Mouse (Mus musculus) megakaryocyte-erythroid progenitor cell, adult 5-6 weeks (primary cell): ENCODE measurements around the gene Golt1a. TPM values are rescaled to one million over a fixed set of nuclear protein-coding genes. Genes with fewer than 3 reads are reported as not detected.
"Not testable (repeated sequence)": the region's sequence is repeated elsewhere in the genome, so short reads cannot be mapped to it uniquely, and the experiment has no call there.

Experiments used
- ATAC-seq: replicated peaks from 2 replicates; pipeline ENCODE4 v1.8.0; 2016; ENCODE audit warnings: mild to moderate bottlenecking, inconsistent platforms; ENCODE audit not compliant: severe bottlenecking, poor library complexity, low FRiP score, low TSS enrichment
- total RNA-seq, 2 experiments: library from RNA; stranded (forward) in 1 of 2; stranded (reverse) in 1 of 2; fragments of 200-1000, 215-1000 nt in 1 of 2; fragments of >200 nt in 1 of 2; fragmentation: Nextera tagmentation in 1 of 2; gene quantifications; 2 replicates each; pipeline ENCODE4 v1.2.3; 2014 to 2017

Gene Golt1a
- total RNA-seq, 2 experiments from 2014 or later, result not detected

DNA sequence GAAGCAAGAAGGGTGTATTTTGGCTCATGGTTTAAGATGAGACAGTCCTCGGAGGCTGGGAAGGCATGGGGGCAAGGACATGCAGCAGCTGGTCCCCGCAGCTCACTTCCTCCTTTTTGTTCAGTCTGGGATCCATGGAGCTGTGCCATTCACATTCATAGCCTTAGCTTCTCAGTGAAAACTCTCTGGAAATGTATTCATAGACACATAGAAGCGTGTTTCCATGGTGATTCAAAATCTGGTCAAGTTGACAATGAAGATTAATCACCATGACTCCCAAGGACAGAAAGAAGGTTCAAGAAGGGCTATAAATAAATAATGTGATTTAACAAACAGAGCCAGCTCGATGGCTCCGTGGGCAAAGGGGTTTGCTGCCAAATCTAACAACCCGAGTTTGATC, 24.3 kb downstream of the Golt1a start:
- ATAC-seq, result no peak

DNA sequence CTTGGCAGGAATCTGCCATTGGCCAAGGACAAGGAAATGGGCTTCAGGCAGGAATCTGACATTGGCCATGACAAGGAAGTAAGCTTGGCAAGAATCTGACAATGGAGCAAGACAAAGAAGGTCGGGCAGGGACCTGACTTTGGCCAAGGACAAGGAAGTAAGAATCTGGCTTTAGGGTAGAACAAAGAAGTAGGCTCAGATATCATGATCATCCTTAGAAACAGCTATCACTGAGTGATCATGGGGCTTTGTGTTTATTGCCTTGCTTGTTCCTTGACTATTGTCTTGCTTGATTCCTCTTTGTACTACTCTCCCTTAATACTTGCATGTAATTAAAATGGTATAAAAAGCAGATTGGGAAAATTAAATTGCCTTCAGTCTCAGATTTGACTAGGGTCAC, 30.8 kb downstream of the Golt1a start:
- ATAC-seq, result not testable (repeated sequence)

DNA sequence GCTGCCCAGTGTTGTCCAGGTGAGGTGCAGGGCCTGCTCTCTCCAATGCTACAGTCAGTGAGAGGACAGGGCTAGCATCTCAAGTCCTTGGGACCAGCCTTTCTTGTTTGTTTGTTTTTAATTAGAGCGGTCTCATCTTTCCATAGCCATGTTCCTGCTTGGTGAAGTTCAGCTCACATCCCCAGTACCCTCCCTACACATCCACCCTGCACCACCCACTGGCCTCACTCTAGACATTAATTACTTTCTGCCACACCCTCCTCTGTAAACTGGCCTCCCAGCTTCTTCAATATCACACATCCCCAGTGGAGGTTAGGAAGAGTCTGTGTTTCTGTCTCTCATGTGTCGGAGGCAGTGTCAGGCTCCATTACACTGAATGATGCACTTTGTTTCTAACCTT, 34.8 kb downstream of the Golt1a start:
- no peak for ATAC-seq

DNA sequence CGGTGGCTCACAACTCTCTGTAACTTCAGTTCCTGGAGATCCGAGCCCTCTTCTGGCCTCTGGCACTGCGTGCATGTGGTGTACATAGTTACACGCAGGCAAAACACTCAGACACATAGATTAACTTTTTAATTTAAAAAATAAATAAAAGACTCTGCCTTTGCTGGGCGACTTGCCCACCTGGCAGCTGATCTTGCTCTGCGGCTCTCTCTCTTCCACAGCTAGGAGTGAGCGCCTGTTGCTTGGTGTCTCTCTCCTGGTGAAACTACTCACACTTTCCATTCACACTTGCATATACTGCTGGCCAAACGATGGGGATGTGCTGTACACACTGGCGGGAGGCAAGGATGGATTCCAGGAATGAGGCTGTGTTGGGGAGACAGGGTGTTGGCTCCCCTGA, 36.9 kb downstream of the Golt1a start:
- no peak for ATAC-seq

DNA sequence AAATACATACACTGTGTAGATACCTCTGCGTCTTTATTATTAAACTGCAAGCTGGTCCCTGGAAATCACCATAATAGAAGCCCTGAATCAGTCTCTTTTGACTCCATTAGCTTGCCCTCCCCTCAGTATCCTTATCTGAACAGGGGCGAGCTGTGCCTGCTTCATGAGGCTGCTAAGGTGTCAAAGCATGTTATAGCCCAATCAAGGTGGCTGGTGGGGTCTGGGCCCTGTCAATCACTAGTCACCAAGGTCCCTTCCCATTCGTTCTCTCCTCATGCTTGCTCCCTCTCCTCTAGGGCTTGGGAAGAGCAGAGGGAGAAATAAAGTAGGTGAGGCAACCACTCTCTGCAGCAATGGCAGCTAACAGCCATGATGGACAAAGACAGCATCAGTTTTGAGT, 37.6 kb downstream of the Golt1a start:
- ATAC-seq, result no peak

DNA sequence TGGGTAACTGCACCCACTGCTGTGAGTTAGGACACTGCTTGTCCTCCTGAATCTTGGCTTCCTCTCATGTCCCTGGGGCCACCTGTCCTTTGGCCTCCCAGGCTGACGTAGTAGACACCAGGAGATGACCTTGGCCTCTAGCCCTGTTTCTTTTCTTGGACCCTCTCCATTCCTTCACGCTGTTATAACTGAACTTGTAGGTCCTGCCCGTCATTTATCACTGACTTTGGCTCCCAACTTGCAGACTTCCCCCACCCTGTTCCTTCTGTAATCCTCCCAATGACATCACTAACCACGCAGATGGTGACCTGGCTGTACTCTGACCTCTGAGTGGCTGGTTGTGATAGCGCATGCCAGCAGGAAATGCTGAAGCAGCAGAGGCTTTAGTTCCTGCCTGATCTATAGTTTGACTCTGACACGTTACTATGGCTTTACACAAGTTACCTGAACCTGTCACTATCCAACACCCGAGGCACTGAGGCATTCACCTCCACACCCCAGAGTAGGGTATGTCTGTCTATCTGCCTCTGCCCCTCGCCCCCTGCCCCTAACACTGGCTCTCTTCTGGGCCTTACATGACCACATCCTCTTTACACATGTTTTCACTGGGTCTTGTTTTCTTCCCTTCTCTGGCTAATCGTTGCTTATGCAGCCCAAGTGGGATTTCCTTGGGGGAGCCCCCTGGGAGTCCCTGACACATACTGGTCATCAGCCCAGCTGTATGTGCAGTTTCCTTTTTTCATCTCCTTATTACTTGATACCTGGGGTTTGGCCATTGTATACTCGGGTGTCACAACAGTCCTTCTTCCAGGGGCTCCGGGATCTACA, 38.3 kb downstream of the Golt1a start:
- ATAC-seq, result peak; percentile 82

DNA sequence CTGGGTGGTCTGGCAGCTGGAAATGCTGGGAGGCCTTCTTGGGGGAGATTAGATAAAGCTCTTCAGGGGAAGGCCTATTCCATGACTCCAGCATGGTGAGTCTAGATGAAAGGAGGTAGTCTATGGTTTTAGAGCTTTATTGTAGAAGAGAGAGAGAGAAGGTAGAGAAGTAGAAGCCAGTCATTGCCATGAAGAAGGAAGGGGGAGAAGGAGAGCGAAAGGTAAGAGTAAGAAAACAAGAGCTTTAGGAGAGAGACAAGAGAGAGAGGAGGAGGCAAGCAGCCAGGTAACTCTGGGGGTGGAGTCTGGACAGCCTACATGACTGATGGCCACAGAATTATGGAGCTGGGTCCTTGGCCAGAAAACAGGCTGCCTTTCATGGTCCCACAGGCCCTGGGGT, 40.6 kb downstream of the Golt1a start, which contains the start of gene Ren1:
TSS of gene Ren1 (plus strand) at position 301 of the 400 bp plus-strand sequence.
- ATAC-seq, result no peak

DNA sequence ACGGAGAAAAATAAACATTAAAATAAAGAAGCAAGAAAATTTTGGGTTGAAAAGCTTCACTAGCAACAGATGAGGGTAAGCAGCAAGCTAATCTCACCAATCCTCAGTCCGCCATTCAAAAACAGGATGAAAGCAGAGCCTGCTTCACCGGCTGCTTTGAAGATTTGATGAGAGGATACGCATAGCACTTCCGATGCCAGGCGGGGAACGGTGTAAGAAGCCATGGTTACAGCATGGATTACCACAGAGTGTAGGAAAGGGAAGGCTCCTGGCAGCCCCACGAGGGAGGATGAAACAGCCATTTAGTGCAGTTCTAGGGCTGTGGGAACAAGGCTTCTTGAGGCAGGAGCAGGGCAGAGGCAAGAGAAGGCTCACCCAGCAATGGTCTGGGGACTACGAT, 42.2 kb downstream of the Golt1a start:
- no peak for ATAC-seq

DNA sequence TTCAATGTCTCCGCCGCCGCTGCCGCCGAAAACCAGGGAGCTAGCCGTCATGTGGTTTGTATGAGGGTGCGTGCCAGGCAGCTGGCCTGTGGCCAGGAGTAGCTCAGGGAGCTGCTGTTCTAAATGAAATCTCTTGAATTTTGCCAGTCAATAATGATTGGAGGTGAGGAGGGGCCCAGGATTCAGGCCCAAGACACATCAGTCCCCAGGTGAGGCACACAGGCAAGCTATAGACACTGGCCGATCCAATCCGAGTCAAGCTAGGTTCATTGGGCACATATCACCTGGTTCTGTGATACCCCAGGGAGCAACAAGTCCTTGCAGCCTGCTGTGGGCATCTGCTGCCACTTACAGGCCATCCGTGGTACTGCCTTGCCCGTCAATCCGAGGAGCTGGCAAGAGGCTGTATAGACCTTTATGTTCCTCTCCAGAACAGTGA, 43.8 kb downstream of the Golt1a start:
- ATAC-seq, result peak; percentile 79

DNA sequence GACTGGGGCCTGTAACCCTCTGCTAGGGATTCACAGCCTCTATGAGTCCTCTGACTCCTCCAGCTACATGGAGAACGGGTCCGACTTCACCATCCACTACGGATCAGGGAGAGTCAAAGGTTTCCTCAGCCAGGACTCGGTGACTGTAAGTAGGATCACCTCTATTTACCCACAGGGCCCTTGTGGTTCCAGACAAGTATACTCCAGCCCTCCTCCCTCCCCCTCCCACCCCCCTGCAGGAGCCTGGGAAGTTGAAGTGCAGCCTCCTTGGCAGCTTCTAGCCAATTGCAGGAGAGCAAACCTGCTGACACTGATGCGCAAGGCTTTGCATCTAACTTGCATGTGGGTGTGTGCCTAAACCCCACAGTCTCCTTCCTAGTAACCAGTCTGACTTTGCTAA, 45.9 kb downstream of the Golt1a start:
- no peak for ATAC-seq

DNA sequence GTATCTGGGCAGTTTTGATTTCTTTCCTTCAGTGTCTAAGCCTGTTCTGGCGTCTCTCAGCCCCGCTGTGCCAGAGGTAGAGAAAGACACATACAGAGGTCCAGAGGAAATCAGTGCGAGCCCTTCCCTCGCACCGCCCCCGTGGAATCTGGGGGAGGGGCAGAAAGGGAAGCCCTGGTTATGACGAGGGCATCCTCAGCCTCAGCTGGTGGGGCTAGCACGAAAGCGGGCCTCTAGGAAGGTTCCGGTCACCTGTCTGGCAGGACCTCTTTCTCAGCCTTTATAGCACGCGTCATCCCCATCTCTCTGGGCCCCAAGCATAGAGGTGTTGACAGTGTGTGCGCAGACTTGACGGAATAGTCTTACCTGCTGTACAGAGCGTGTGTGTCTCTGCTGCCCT, 46.3 kb downstream of the Golt1a start:
- no peak for ATAC-seq

DNA sequence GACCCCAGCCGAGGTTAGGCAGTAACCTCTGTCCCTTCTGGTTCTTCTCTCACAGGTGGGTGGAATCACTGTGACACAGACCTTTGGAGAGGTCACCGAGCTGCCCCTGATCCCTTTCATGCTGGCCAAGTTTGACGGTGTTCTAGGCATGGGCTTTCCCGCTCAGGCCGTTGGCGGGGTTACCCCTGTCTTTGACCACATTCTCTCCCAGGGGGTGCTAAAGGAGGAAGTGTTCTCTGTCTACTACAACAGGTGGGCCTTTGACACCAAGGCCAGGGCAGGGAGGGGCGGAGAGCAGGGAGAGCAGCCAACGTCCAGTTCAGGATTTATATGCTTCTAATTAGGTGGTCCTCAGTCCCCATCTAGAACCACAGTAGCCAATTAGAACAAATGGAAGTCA, 46.7 kb downstream of the Golt1a start:
- no peak for ATAC-seq

DNA sequence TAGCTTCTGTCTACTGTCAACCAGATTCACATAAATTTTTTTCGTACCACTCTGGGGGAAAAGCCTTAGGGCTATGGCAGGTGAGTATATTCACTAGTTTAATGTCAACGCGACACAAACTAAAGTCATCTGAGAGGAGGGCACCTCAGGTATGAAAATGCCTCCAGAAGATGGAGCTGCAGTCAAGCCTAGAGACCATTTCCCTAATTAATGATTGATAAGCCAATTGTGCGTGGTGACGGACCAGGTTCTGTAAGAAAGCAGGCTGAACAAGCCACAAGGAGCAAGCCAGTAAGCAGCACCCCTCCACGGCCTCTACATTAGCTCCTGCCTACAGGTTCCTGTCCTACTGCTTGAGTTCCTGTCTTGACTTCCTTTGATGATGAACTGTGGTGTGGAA, 51.4 kb downstream of the Golt1a start:
- ATAC-seq, result no peak

DNA sequence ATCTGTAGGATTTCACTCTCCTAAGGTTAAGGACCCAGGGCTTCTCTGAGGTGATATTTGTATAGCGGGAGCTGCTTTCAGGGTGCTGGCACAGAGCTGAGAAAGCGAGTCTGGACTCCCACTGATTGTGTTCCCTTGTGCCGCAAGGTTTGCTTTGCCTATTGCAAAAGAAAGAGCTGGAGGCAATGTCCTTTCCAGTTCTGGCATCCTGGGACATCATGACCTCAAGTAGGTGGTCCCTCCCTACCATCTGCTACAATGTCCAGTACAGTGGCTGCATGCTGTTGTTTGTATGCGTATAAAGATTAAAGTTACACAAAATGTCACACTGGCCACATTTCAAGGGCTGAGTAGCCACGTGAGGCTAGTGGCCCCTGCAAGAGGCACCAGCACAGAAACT, 52.5 kb downstream of the Golt1a start:
- ATAC-seq, result no peak

DNA sequence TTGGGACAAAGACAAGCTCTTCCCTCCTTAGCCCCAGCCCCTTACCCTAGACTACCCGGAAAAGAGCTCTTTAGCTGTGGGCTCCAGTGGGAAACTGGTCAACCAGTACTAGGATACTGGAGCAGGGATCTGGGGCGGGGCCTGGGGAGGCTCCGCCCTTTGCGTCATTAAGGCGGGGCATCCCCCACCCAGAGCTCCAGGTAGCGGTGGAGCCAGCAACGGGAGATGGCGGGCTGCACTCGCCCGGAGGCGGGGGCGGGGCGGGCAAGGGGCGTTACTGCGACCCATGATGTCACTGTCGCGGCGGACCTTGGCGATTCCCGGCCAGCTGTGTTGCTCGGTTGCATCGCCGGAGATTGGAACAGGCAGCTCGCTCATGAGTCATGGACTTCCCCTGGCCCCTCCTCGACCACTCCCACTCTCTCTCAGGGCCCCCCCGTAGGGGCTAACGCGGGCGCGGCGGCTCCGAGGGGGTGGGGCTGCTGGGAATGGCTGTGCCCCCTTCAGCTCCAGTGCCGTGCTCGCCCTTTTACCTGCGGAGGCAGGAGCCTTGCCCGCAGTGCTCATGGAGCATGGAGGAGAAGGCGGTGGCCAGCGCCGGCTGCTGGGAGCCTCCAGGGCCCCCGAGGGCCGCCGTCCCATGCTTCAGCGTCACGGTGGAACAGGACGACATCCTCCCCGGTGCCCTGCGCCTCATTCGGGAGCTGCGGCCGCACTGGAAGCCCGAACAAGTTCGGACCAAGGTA, 53.8 kb downstream of the Golt1a start, which contains the start of gene Etnk2:
TSS of gene Etnk2 (plus strand) at position 297 of the 746 bp plus-strand sequence.
- ATAC-seq, result peak; percentile 45

DNA sequence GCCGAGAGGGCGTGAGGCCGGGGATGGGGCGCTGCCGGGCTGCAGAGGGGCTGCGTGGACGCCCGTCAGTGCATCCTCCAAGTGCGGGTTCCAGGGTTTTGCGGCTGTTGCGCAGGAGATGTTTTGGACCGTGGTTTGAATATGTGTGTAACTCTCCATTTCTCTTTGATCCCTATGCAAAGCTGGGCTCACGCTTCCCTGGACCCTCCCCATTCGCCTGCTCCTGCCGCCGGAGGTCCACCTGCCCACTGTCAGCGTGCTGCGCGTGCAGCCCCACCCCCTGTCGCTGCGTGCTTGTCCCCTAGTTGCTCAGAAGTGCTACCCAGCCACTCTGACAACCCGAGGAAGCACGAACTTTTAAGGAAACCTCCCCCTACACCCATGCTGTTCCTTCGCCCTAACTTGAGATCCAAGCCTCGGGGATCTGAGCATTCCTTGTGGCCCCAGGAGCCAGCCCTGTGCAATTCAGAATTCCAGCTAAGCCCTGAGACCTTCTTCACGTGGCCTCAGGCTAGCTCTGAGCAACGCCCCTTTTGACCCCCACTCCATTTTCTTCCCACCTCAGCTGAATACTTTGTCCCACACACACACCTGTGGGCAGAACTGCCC, 54.5 kb downstream of the Golt1a start:
- no peak for ATAC-seq

DNA sequence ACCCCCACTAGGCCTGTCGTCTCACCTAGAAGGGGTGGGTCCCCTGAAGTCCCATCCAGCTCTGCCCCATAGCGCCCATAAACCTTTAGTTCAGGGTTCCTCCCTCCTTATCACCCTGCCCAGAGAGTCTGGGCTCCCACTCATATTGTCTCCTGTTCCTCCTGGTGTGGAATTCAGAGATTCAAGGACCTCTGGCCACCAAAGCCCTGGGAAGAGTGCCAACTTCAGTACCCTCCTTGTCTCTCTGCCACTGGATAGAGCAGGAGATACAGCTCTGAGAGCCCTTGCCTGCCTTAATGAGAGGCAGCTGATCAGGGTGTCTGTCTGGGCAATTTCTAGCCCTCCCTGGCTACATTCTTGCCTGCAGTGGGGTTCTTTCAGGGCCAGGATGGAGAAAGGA, 55.3 kb downstream of the Golt1a start:
- 0 out of 2 replicates have a peak, but pooled peaks have one; percentile 22 for ATAC-seq

DNA sequence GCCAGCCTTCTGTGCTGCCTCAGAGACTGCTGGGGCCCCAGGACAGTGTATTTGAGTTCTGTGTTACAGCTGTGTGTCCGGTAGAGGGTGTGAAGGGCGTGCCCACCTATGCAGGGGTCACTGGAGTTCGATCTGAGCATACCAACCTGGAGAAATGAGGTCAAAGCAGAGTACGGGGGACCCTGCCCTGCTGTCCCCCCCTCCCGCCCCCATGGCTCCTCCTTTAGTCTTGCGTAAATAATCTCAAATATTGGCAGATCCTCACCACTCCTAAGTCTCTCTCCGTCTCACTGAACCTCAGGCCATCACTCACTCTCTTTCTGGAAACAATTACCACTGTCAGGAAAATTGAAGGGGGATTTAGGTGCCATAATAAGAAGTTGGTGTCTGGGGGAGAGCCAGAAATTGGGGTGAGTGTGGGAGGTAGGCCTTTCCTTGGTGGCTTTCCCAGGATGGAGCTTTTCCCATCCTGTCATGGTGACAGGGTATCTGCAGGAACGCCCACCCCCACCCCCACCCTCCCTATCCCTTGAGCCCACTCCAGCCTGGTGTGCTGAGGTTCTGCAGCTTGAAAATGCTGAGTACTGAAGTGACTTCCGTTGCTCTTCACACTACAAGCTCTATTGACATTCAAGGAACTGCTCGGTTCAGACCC, 57.5 kb downstream of the Golt1a start:
- ATAC-seq, result no peak

DNA sequence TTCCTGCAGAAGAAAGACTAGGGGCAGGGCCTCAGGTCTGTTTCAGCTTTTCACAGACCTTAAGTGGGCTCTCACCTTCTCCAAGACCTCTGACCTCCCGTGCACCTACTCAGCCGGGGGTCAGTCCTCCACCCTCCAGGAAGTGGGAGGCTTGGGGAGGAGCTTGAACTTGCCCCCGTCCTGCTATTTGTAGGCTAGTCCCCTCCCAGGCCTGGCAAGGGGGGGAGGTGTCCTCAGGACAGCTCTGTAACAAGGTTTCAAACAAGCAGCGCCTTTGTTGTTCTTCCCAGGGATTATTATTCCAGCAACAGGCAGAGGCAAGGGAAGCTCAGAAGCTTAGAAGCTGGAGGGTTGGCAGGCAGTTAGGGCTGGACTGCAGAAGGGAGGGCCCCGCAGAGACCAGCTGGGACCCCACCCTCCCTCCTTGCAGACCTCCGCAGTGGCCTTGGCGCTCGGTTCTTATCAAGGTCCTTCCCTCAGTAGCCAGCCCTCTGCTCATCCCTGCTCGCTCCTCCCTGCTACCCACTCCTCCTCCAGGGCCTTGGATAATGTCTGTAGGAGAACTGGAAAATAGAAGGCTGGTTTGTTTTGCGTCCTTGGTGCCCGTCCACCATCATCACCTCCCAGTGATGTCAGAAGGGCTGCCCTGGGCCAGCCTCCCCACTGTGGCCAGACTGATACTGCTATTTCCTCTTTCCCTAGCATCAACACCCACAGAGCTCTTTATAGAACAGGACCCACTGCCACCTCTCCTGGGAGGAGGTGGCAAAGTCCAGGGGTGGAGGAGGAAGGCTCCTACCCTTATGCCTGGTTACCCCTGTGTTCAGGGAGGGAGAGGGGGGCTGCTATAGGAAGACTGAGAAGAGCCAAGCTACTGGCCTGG, 58.2 kb downstream of the Golt1a start:
- ATAC-seq, result no peak
